Mouse (Mus musculus) liver, adult 2 months (tissue): Measurements from ENCODE around the gene Zgpat.

Experiments
- CTCF ChIP-seq: fragments of 200-500 bp; IDR thresholded peaks from 2 replicates; pipeline ENCODE4 v1.5.1; 2011; ENCODE audit warnings: low read depth, low read length, control low read depth
- POLR2A ChIP-seq: fragments of 200-500 bp; IDR thresholded peaks from 2 replicates; pipeline ENCODE4 v1.6.1; 2011; ENCODE audit warnings: low read length, control low read depth; ENCODE audit not compliant: insufficient read depth; ENCODE audit errors: extremely low read depth

GRCm38 (mm10) chr2:181385885-181386284 lies 21.2 kb downstream of the Zgpat start:
- TF ChIP-seq POLR2A (no peak), CTCF (no peak)
